Comparison of ENCODE assay signal across 16 mouse cellular contexts in genomic region chr2:121287850-121288249, GRCm38 (mm10). TPM values are rescaled to one million over a fixed set of nuclear protein-coding genes. Genes with fewer than 3 reads are reported as not detected.
A peak's percentile ranks its signal among the peaks of the same experiment; 100 is the strongest.
DNase-seq lines count a peak whose midpoint lies in the region; ATAC-seq lines count a peak whose summit lies in the region.
"Had no signal": no experiment of that assay in that cellular context is flagged by ENCODE, and none has a peak within 500 bp of the region (broad histone marks: within the 10 kb centered on the region; RNA-seq: fewer than 3 reads in every experiment).

No protein-coding gene starts in this region.

- H3K4me1 ChIP-seq in heart, embryonic 12.5 days (replicated peaks) = peaks cover 6% of the 10 kb centered on the region; the same call in 1 of the 2 replicates
- H3K4me1 ChIP-seq in forebrain, embryonic 13.5 days = peaks cover 33% of the 10 kb centered on the region
- peaks cover 29% of the 10 kb centered on the region for H3K4me1 ChIP-seq in hindbrain, embryonic 14.5 days (replicated peaks; ENCODE audit: control insufficient read depth, insufficient read depth, low read length)
- H3K4me1 ChIP-seq in neural tube, embryonic 15.5 days = peaks cover 34% of the 10 kb centered on the region

- ATAC-seq in heart, embryonic 12.5 days (ENCODE audit: insufficient number of reproducible peaks, low FRiP score) = no peak
- ATAC-seq in forebrain, embryonic 13.5 days = no peak
- no peak for ATAC-seq in hindbrain, embryonic 14.5 days (ENCODE audit: low FRiP score)
- ATAC-seq in neural tube, embryonic 15.5 days (ENCODE audit: low FRiP score) = no peak
- ATAC-seq: intestine, postnatal 0 days had no signal

- peaks cover 35% of the 10 kb centered on the region for H3K27me3 ChIP-seq in heart, embryonic 12.5 days (replicated peaks)
- no peaks in the 10 kb centered on the region for H3K27me3 ChIP-seq in forebrain, embryonic 13.5 days
- H3K27me3 ChIP-seq in hindbrain, embryonic 14.5 days (ENCODE audit: control insufficient read depth, insufficient read depth, low read length) = no peaks in the 10 kb centered on the region
- no peaks in the 10 kb centered on the region for H3K27me3 ChIP-seq in neural tube, embryonic 15.5 days (replicated peaks)

- no peaks in the 10 kb centered on the region for H3K36me3 ChIP-seq in heart, embryonic 12.5 days
- no peaks in the 10 kb centered on the region for H3K36me3 ChIP-seq in forebrain, embryonic 13.5 days (ENCODE audit: poor library complexity, severe bottlenecking)
- no peaks in the 10 kb centered on the region for H3K36me3 ChIP-seq in hindbrain, embryonic 14.5 days (replicated peaks; ENCODE audit: control insufficient read depth, insufficient read depth)
- H3K36me3 ChIP-seq in neural tube, embryonic 15.5 days = no peaks in the 10 kb centered on the region
- H3K36me3 ChIP-seq: liver, embryonic 15.5 days had no signal

- H3K9ac ChIP-seq in heart, embryonic 12.5 days = no peak overlapping the region
- H3K9ac ChIP-seq in forebrain, embryonic 13.5 days = peak overlapping the region; percentile 31; the same call in 1 of the 2 replicates
- no peak overlapping the region for H3K9ac ChIP-seq in hindbrain, embryonic 14.5 days
- H3K9ac ChIP-seq in neural tube, embryonic 15.5 days (replicated peaks) = no peak overlapping the region
- H3K9ac ChIP-seq: liver, embryonic 15.5 days had no signal

- H3K27ac ChIP-seq in heart, embryonic 12.5 days (ENCODE audit: poor library complexity, severe bottlenecking) = no peak overlapping the region
- peak overlapping the region; percentile 58 for H3K27ac ChIP-seq in forebrain, embryonic 13.5 days
- H3K27ac ChIP-seq in hindbrain, embryonic 14.5 days = peak overlapping the region; percentile 91
- peak overlapping the region; percentile 91 for H3K27ac ChIP-seq in neural tube, embryonic 15.5 days (replicated peaks)
- H3K27ac ChIP-seq: liver, embryonic 15.5 days had no signal

- H3K4me2 ChIP-seq in heart, embryonic 12.5 days = no peak overlapping the region
- H3K4me2 ChIP-seq in forebrain, embryonic 13.5 days = peak overlapping the region; percentile 3; the same call in 1 of the 2 replicates
- H3K4me2 ChIP-seq in hindbrain, embryonic 14.5 days (replicated peaks) = peak overlapping the region; percentile 75; the same call in 1 of the 2 replicates
- peak overlapping the region; percentile 84; the same call in 1 of the 2 replicates for H3K4me2 ChIP-seq in neural tube, embryonic 15.5 days
- H3K4me2 ChIP-seq: liver, embryonic 15.5 days had no signal

- WGBS in heart, embryonic 12.5 days = 65% methylated on average over 2 of the region's 2 CpGs
- WGBS in forebrain, embryonic 13.5 days = 46% methylated on average over 2 of the region's 2 CpGs
- 29% methylated on average over 2 of the region's 2 CpGs for whole genome bisulfite sequencing in hindbrain, embryonic 14.5 days
- WGBS in neural tube, embryonic 15.5 days = 18% methylated on average over 2 of the region's 2 CpGs

- no peak overlapping the region for H3K4me3 ChIP-seq in heart, embryonic 12.5 days
- H3K4me3 ChIP-seq in forebrain, embryonic 13.5 days = no peak overlapping the region
- no peak overlapping the region for H3K4me3 ChIP-seq in hindbrain, embryonic 14.5 days (replicated peaks; ENCODE audit: low read length)
- no peak overlapping the region for H3K4me3 ChIP-seq in neural tube, embryonic 15.5 days (replicated peaks)
- H3K4me3 ChIP-seq: erythroblast, embryonic 14.5 days; gastrocnemius, adult 2 months; liver, embryonic 15.5 days had no signal

- H3K9me3 ChIP-seq in heart, embryonic 12.5 days (replicated peaks) = no peaks in the 10 kb centered on the region
- H3K9me3 ChIP-seq in forebrain, embryonic 13.5 days (replicated peaks) = no peaks in the 10 kb centered on the region
- no peaks in the 10 kb centered on the region for H3K9me3 ChIP-seq in hindbrain, embryonic 14.5 days (ENCODE audit: control insufficient read depth, low read length)
- no peaks in the 10 kb centered on the region for H3K9me3 ChIP-seq in neural tube, embryonic 15.5 days (replicated peaks)
- H3K9me3 ChIP-seq: liver, embryonic 15.5 days had no signal

- peak; percentile 67 for DNase-seq in heart, adult 11 months
- peak; percentile 61 for DNase-seq in hindbrain, embryonic 14.5 days (ENCODE audit: low spot score)
- DNase-seq in testis, postnatal 14 days (ENCODE audit: low spot score) = no peak
- DNase-seq in yolk sac, embryonic 10.5 days (ENCODE audit: low spot score) = no peak
- DNase-seq: adrenal gland, postnatal 14 days; gastrocnemius, adult 2 months; kidney, postnatal 14 days; lung, postnatal 14 days; right cerebral cortex, postnatal 25 days; thymus, postnatal 4 days had no signal

RNA-seq across cellular contexts. Expression of gene Map1a, which starts 1.6 kb away (rescaled TPM):
- 4.7 TPM in 2 replicates for polyA plus RNA-seq in heart, embryonic 12.5 days (2016; fragmentation: Nextera tagmentation; extraction: Ambion mirVana)
- 13.2 and 14.7 TPM in 2 replicates for polyA plus RNA-seq in forebrain, embryonic 13.5 days (2015; fragmentation: Nextera tagmentation; extraction: Ambion mirVana)
- polyA plus RNA-seq in hindbrain, embryonic 14.5 days (2014; fragmentation: Nextera tagmentation; extraction: Ambion mirVana) = 50.1 and 57.2 TPM in 2 replicates
- 32.5 and 38.6 TPM in 2 replicates for polyA plus RNA-seq in neural tube, embryonic 15.5 days (2015; fragmentation: Nextera tagmentation; extraction: Ambion mirVana)

RNA-seq across cellular contexts. Expression of gene Trp53bp1, which starts 16.6 kb away (rescaled TPM):
- polyA plus RNA-seq in heart, embryonic 12.5 days (2016; fragmentation: Nextera tagmentation; extraction: Ambion mirVana) = 69.8 and 78.4 TPM in 2 replicates
- polyA plus RNA-seq in forebrain, embryonic 13.5 days (2015; fragmentation: Nextera tagmentation; extraction: Ambion mirVana) = 179 and 204 TPM in 2 replicates
- polyA plus RNA-seq in hindbrain, embryonic 14.5 days (2014; fragmentation: Nextera tagmentation; extraction: Ambion mirVana) = 165 and 170 TPM in 2 replicates
- polyA plus RNA-seq in neural tube, embryonic 15.5 days (2015; fragmentation: Nextera tagmentation; extraction: Ambion mirVana) = 131 and 146 TPM in 2 replicates

Comparison
In these comparisons a context has a peak if more than half of its experiments do, and no peak if none do; other contexts are left out.
1. DNase-seq: peak in heart, adult 11 months (single experiment) and hindbrain, embryonic 14.5 days (single experiment); none in testis, postnatal 14 days (single experiment) and yolk sac, embryonic 10.5 days (single experiment).